Mouse (Mus musculus): Measurements from ENCODE around the gene Zcchc14.

Gene Zcchc14

DNA sequence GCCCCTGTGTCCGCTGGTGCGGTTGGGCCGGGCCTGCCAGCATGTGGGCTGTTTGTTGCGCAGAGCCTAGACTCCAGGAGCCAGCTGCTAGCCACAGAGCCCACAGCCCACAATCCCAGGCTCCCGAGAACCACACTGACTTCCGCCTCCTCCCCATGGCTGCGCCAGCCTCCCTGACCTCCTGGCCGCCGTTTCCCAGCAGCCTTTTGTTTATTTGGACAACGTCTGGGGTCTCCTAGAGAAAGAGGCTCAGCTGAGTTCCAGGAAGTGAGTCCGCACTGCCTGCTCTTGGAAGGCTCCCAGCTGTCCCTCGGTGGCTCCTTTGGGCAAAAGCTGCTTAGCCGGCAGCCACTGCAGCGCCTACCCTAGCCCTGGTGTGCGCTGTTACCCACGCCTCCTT, 12.6 kb upstream of the Zcchc14 start:
- no peak for DNase-seq (ENCODE audit: low read depth in 2 of 2, low spot score in 2 of 2)

DNA sequence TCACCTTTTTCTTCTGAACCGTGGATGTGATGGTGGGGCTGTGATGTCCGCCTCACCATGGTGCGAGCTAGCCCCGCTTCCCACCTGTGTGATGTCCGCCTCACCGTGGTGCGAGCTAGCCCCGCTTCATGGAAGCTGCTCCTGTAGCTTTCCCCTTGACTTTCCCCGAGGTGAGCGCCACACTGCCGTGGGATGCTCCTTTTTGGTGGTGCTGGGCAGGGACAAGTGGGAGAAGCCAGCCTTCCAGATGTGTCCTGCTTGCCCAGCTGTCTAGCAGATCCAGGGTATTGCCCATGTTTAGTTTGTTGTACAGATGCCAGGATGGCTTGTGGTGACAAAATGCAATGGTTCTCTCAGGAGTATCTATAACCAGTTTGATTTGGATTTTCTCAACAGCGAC, 10.4 kb upstream of the Zcchc14 start:
- DNase-seq (ENCODE audit: low read depth in 2 of 2, low spot score in 2 of 2): no peak

DNA sequence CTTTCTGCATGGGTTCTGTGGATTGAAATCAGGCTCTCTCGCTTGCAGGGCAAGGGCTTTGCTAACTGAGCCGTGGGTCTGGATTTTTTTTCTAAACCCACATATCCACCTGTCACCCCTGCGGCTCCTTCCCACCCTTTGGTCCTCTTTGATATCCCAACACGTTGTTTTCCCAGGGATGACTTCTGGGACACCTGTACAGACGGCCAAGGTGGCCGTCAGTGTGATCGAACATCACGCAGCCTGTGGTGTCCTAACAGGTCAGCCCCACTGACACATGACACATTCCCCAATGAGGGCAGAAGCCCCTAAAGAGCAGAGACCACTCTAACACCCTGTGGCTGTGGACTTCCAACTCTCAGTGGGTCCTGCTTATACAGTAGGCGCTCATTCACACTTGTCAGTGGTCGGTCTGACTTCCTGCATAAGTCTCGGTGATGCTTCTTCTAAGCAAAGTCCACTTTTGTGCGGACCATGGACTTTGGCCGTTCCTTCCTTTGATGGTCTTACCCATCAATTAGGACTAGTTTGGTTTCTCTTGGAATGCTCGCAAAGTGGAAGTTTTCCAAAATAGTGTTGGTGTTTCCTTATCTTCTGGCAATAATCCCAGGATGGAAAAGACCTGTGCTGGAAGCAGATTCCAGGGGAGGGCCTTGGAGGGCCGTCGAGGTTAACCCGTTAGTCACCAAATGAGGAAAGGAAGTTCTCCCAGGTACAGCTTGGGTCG, 9.1 kb upstream of the Zcchc14 start:
- no peak for DNase-seq (ENCODE audit: low read depth in 2 of 2, low spot score in 2 of 2)

DNA sequence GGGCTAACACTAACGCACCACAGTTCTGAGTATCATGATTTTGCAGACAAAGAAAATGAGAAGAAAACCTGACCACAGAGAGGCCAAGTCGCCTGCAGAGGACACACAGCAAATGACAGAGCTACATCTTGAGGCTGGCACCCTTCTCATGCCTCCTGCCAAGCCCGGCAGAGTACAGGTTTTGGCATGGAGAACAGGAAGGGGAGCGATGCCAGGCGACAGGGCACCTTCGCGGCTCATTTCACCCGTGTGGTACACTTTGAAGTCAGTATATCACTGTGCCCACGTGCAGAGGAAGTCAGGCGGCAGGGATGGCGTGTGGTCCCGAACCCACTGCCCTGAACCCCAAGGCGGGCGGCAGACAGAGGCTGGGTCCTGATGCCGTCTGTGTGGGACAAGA, 7.9 kb upstream of the Zcchc14 start:
- no peak for DNase-seq (ENCODE audit: low read depth in 2 of 2, low spot score in 2 of 2)

GRCm38 (mm10) chr8:121654966-121655494, 2.3 kb upstream of the Zcchc14 start:
- DNase-seq (ENCODE audit: low read depth in 2 of 2, low spot score in 2 of 2): no peak

GRCm38 (mm10) chr8:121654131-121654530, 1.4 kb upstream of the Zcchc14 start:
- DNase-seq (ENCODE audit: low read depth in 2 of 2, low spot score in 2 of 2): no peak

DNA sequence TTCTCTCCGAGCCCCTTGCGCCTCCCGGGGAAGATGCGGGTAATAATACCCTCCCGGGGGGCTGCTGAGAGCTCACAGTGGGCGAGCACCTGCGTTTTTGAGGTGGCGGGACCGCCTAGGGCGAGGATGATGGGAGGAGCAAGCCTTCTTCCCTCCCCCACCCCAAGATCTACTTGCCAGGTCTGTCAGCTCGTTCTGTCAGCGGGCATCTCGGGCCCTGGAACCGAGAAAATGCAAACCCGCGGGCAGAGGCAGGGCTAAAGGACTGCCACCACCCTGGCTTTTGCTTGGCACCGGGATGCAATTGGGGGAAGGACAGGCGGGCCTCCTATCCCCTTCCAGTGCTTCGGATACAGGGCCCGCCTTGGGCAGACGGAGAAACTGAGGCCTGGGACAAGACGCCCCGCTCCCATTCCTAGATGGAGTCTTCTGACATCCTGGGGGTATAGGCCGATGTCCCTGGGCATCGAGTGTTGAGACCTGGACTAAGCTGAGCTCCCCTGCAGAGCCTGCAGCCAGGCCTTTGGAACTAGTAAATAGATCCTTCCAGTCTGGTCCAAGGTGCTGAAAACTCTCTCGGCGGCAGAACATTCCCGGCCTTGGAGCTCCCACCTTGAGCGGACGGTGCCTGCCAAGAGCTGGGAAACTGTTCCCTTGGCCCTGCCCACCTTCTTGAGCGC, 779 bp upstream of the Zcchc14 start:
- no peak for DNase-seq (ENCODE audit: low read depth in 2 of 2, low spot score in 2 of 2)

GRCm38 (mm10) chr8:121651874-121652361, 783 bp downstream of the Zcchc14 start:
- DNase-seq (ENCODE audit: low read depth in 2 of 2, low spot score in 2 of 2): no peak

DNA sequence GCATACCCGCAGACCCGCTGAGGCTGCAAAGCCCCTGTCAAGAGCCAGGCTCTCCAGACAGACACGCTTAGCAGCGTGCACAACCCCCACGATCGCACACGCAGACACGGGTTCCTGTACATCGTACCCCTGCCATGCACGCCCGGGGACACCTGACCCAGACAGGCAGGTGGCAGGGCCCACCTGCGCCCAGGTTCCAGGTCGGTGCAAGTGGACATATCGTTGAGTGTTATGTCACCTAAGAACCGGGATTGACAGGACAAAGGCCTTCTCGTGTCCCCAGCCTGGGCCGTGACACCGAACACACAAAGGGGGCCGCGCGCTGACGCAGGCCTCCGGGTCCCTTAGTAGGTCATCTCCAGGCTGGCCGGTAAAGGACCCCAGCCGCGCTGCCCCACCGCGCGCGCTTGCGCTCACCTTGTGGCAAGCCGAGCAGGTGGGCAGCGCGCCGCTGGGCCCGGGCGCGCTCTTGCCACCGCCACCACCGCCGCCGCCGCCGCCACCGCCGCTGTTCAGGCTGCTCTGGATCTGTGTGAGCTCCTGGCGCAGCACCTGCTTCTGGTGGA, 1.3 kb downstream of the Zcchc14 start:
- DNase-seq (ENCODE audit: low read depth in 2 of 2, low spot score in 2 of 2): no peak

- no peak for DNase-seq (ENCODE audit: low read depth in 2 of 2, low spot score in 2 of 2)
These were observed 2.1 kb downstream of the Zcchc14 start for GRCm38 (mm10) chr8:121650389-121651307.

DNA sequence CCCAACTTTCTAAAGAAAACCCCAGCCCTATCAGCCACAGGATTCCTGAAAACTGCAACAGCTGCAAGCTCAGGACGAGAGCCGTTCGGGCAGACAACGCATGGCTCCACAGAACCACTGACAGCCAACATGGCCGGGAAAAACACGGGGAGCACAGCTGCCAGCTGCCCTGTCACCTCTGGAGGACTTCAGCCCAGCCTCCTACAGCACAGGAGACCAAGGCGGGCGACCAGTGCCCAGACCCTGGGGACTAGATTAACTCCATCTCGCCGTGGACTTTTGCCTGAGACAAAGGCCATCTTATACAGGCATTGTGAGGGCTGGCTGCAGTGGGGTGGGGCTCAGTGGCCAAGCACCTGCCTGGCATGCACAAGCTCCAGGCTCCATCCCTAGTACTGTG, 2.8 kb downstream of the Zcchc14 start:
- no peak for DNase-seq (ENCODE audit: low read depth in 2 of 2, low spot score in 2 of 2)

- DNase-seq (ENCODE audit: low read depth in 2 of 2, low spot score in 2 of 2): no peak
These were observed 3.3 kb downstream of the Zcchc14 start for GRCm38 (mm10) chr8:121649423-121649822.

DNA sequence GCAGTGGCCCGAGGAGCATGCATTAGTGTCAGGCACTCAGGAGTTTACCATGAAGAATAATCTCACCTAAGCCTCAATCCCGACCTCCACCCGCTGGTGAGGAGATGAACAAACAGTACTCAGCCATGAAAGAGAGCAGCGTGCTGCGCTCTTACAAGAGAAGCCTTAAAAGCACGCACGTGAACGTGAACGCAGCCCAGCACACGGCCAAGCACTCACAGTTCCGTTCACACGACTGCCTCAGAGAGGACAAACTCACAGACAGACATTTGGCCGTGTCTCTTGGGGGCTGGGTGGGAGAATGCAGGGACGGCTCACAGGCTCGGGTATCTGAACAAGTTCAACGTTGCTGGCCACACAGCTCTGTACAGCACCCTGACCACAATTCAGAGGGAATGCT, 4.2 kb downstream of the Zcchc14 start:
- DNase-seq (ENCODE audit: low read depth in 2 of 2, low spot score in 2 of 2): no peak

- no peak for DNase-seq (ENCODE audit: low read depth in 2 of 2, low spot score in 2 of 2)
These were observed 5.0 kb downstream of the Zcchc14 start for GRCm38 (mm10) chr8:121647511-121648215.

DNA sequence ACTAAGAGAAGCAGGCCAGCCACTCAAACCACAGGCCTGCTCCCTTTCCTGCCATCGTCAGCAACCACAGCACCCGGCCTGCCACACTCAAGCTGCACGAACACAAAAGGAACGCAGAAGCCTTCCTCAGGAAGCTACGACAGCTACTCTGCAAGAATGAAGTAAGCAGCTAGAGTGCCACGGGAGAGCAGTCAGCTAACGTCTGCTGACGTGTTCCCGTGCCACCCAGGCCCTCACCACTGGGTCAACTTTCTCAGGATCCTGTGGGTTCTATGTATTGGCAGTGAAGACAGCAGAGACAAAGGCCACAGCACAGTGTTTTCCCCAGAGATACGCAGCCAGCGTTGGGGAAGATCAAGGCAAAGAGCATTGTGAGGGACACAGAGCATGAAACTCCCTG, 9.3 kb downstream of the Zcchc14 start:
- no peak for DNase-seq (ENCODE audit: low read depth in 2 of 2, low spot score in 2 of 2)

- DNase-seq (ENCODE audit: low read depth in 2 of 2, low spot score in 2 of 2): no peak
These were observed 9.9 kb downstream of the Zcchc14 start for GRCm38 (mm10) chr8:121642804-121643203.

DNA sequence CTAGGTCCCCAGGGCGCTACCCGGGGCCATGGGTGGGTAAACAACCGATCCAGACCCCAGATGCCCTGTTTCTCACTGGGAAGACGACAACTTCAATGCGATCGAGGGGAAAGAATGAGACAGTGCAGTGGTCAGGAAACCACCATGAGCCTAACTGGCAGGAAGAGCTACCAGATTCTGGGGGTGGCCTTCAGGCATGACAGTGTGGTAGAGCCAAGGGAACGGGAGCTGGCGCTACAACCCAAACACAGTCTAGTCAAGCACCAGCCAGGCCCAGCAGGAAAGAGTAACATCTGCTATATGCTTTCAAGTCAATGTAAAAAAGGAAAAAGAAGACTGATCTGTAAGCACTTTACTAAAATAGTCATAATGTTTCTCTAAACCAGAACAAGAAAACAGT, 16.5 kb downstream of the Zcchc14 start:
- no peak for DNase-seq (ENCODE audit: low read depth in 2 of 2, low spot score in 2 of 2)

DNA sequence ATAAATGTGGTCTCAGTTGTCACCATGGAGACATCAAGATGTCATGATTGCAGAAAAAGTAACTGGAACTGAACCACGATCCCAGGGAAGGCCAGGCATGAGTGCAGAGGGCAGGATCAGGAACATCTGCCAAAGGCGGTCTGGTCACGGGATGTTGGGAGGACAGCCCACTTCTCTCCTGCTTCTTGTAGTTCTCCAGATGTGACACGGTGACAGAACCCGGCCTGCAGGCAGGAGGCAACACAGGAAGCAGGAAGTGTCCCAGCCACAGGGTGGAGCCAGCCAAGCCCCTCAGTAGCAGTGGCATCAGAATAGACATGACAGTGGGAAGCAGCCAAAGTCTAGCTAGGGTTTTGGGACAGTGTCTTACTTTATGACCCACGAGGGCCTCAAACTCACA, 17.2 kb downstream of the Zcchc14 start:
- no peak for DNase-seq (ENCODE audit: low read depth in 2 of 2, low spot score in 2 of 2)

DNA sequence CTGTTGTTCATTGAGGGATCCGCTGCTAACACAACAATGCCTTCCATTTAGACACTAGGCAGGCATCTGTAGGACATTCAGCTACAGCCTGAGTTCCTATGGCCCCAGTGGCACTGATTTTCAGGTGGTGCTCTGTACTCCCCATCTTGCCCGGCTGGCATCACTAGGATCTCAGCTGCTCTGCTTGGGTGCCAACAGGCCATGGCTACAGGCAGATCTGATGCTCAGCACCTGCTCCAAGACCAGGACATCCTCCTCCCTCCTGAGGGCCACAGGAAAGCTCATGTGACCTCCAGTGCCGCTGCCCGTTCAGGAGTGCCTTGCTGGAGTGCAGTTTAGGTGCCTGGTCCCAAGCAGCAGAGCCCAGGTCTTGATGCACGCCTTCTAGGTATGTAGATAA, 20.3 kb downstream of the Zcchc14 start:
- DNase-seq (ENCODE audit: low read depth in 2 of 2, low spot score in 2 of 2): no peak

- no peak for DNase-seq (ENCODE audit: low read depth in 2 of 2, low spot score in 2 of 2)
These were observed 21.0 kb downstream of the Zcchc14 start for GRCm38 (mm10) chr8:121631645-121632071.
